Mouse (Mus musculus): ENCODE results near the gene Uhrf1. TPM values are rescaled to one million over a fixed set of nuclear protein-coding genes. Genes with fewer than 3 reads are reported as not detected.
A peak's percentile ranks its signal among the peaks of the same experiment; 100 is the strongest.

Gene Uhrf1
- polyA plus RNA-seq, 2 experiments: 76.0 to 86.2 TPM

DNA sequence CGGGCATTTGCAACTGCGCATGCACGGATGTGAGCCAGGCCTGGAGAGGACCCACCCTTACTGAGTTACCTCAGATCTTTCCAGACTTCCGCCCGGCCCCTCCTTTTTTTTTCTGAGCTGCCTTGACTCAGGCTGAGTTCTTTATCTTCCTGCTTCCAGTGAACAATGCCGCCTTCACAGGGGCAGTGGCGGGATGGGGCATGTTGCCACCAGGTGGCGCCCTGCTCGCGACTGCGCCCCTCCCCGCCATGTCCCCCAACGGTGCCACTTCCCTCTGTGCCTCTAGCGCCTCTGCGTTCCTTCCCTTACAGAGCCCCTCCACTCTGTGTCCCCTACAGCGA is 12.0 kb upstream of the Uhrf1 start:
- H3K4me3 ChIP-seq (ENCODE audit: insufficient read depth in 1 of 2, low read depth in 2 of 2, low read length in 2 of 2): peak overlapping the region; percentile 62 to 76
- WGBS (ENCODE audit: insufficient replicate concordance): under 1% methylated on average over 16 of the region's 16 CpGs
- no peaks in the 10 kb centered on the region for H3K9me3 ChIP-seq (ENCODE audit: control insufficient read depth, low read length)
- H3K36me3 ChIP-seq (replicated peaks; ENCODE audit: control insufficient read depth, insufficient read depth, low read depth): no peaks in the 10 kb centered on the region; the same call in 1 of the 2 replicates
- H3K27me3 ChIP-seq (ENCODE audit: control insufficient read depth, insufficient read depth, low read length): no peaks in the 10 kb centered on the region
- peak overlapping the region; percentile 82 for H3K27ac ChIP-seq
- DNase-seq (ENCODE audit: low read depth in 3 of 3, low spot score in 3 of 3) (peak; percentile 85 to 91 (median 87)), ATAC-seq (ENCODE audit: insufficient read depth) (peak; percentile 80)
- TF ChIP-seq EP300 (IDR thresholded peaks at IDR 0.05; ENCODE audit: low read depth) (0 out of 2 replicates have a peak, but pooled peaks have one; percentile 21), CTCF (IDR thresholded peaks at IDR 0.05; ENCODE audit: low read depth) (peak; percentile 98)
- H3K4me1 ChIP-seq (replicated peaks; ENCODE audit: control insufficient read depth in 2 of 2, insufficient read depth in 2 of 2, low read length in 1 of 2): peaks cover 39 to 50% of the 10 kb centered on the region in 2 experiments
- H3K9ac ChIP-seq (replicated peaks): peak overlapping the region; percentile 45
- peak overlapping the region; percentile 69 for H3K4me2 ChIP-seq (ENCODE audit: low read depth)

DNA sequence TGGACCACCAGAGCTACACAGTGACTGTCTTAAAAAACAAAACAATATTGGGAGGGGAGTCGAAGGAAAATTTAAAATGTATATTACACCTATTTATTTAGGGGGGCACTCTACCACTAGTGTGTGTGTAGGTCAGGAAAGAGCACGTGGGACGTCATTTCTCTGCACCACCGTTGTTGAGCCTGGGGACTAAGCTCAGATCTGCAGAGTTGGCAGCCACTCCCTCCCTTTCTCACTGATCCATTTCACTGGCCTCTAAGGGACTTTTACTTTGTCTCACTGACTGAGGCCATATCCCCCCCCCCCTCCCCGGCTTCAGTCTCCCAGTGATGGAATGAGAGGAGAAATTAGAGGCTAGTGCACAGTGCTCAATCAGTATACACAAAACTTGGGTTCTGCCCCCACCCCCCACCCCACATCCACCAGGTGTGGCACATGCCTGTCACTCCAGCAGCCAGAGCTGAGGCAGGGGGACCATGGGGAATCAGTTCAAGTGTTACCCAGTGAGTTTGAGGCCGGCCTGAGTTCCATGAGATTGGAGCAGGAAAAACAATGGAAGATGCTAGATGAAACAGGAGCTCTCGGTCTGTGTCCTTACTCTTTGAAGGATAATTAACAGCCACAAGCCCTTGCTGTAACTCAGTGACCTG is 11.2 kb upstream of the Uhrf1 start:
- H3K9me3 ChIP-seq (ENCODE audit: control insufficient read depth, low read length): no peaks in the 10 kb centered on the region
- 78% methylated on average over 7 of the region's 7 CpGs for WGBS (ENCODE audit: insufficient replicate concordance)
- H3K9ac ChIP-seq (replicated peaks): peak overlapping the region; percentile 41
- ATAC-seq (ENCODE audit: insufficient read depth) (no peak), DNase-seq (ENCODE audit: low read depth in 3 of 3, low spot score in 3 of 3) (no peak)
- H3K4me2 ChIP-seq (ENCODE audit: low read depth): peak overlapping the region; percentile 69
- H3K27me3 ChIP-seq (ENCODE audit: control insufficient read depth, insufficient read depth, low read length): no peaks in the 10 kb centered on the region
- H3K36me3 ChIP-seq (replicated peaks; ENCODE audit: control insufficient read depth, insufficient read depth, low read depth): no peaks in the 10 kb centered on the region
- TF ChIP-seq EP300 (IDR thresholded peaks at IDR 0.05; ENCODE audit: low read depth): no peak
- no peak for TF ChIP-seq CTCF (IDR thresholded peaks at IDR 0.05; ENCODE audit: low read depth)
- peaks cover 37 to 43% of the 10 kb centered on the region in 2 experiments for H3K4me1 ChIP-seq (replicated peaks; ENCODE audit: control insufficient read depth in 2 of 2, insufficient read depth in 2 of 2, low read length in 1 of 2)
- peak overlapping the region; percentile 72 for H3K27ac ChIP-seq
- no peak overlapping the region for H3K4me3 ChIP-seq (ENCODE audit: insufficient read depth in 1 of 2, low read depth in 2 of 2, low read length in 2 of 2)

DNA sequence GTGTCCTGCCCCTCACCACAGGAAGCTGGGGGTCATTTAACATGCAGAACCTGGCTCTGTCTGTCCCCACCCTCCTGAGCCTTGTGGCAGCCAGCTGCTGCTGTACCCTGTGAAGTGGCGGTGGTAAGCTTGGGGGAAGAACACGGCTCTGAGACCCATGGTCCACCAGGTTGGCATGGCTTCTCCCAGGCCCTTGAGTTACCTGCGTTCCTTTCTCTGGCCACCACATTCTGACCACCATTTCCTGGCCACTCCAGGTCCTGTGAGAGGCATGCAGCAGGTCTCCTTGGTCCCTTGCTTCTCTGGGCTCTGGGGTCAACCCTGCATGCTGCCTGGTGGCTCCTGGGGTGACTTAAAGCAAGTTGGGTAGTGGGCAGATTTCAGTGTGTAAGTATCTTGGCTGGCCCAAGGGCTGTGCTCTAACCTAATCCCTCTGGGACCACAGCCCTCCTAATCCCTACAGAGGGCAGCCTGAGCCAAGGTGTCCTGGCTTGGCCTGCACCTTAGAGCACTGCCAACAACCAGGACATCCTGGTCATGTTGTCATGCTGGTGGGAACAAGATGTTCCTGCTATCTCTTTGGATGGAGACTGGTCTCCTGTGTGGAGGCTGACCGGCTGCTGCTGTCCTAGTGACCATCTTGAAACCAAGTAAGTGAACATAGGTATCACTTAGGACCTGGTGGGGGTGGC is 10.4 kb upstream of the Uhrf1 start, which contains the start of gene Plin3:
Gene Plin3 (minus strand): TSS at position 343 of the 692 bp plus-strand sequence.
- H3K36me3 ChIP-seq (replicated peaks; ENCODE audit: control insufficient read depth, insufficient read depth, low read depth): no peaks in the 10 kb centered on the region
- no peak within 1 kb of the TSS; the same call in 1 of the 2 replicates for H3K27ac ChIP-seq
- peak within 1 kb of the TSS; percentile 69 for H3K4me2 ChIP-seq (ENCODE audit: low read depth)
- H3K4me1 ChIP-seq (replicated peaks; ENCODE audit: control insufficient read depth in 2 of 2, insufficient read depth in 2 of 2, low read length in 1 of 2): peaks cover 30 to 38% of the 10 kb centered on the region in 2 experiments
- ATAC-seq (ENCODE audit: insufficient read depth): no peak
- 74% methylated on average over 4 of the region's 4 CpGs for WGBS (ENCODE audit: insufficient replicate concordance)
- no peak within 1 kb of the TSS for H3K4me3 ChIP-seq (ENCODE audit: insufficient read depth in 1 of 2, low read depth in 2 of 2, low read length in 2 of 2)
- DNase-seq (ENCODE audit: low read depth in 3 of 3, low spot score in 3 of 3): no peak
- H3K9ac ChIP-seq (replicated peaks): peak within 1 kb of the TSS; percentile 41
- H3K27me3 ChIP-seq (ENCODE audit: control insufficient read depth, insufficient read depth, low read length): no peaks in the 10 kb centered on the region; the same call in 1 of the 2 replicates
- no peaks in the 10 kb centered on the region for H3K9me3 ChIP-seq (ENCODE audit: control insufficient read depth, low read length)
- TF ChIP-seq CTCF (IDR thresholded peaks at IDR 0.05; ENCODE audit: low read depth): no peak
- TF ChIP-seq EP300 (IDR thresholded peaks at IDR 0.05; ENCODE audit: low read depth): no peak

DNA sequence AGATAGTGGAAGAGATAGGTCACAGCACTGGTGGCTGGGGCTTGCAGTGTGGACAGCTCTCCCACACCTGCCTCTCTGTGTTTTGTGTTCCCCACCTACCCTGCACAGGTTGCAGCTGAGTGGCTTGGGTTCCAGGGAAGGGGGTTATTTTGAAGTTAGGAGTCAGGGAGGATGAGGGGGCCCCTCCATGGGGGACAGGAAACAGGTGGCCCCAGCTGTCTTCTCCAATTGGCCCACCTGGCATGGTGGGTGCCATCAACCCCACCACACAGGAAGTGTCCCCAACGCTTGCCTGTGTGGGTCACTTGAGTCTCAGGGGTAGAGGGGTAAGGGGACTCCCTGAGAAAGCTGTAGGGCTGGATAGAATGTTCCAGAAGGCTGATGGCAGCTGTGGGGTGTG is 9.8 kb upstream of the Uhrf1 start:
- no peak overlapping the region for H3K4me3 ChIP-seq (ENCODE audit: insufficient read depth in 1 of 2, low read depth in 2 of 2, low read length in 2 of 2)
- no peak overlapping the region for H3K4me2 ChIP-seq (ENCODE audit: low read depth)
- H3K4me1 ChIP-seq (replicated peaks; ENCODE audit: control insufficient read depth in 2 of 2, insufficient read depth in 2 of 2, low read length in 1 of 2): peaks cover 25 to 32% of the 10 kb centered on the region in 2 experiments
- DNase-seq (ENCODE audit: low read depth in 3 of 3, low spot score in 3 of 3) (no peak), ATAC-seq (ENCODE audit: insufficient read depth) (no peak)
- H3K36me3 ChIP-seq (replicated peaks; ENCODE audit: control insufficient read depth, insufficient read depth, low read depth): no peaks in the 10 kb centered on the region
- no peak overlapping the region for H3K27ac ChIP-seq
- H3K27me3 ChIP-seq (ENCODE audit: control insufficient read depth, insufficient read depth, low read length): no peaks in the 10 kb centered on the region; the same call in 1 of the 2 replicates
- H3K9ac ChIP-seq (replicated peaks): no peak overlapping the region
- WGBS (ENCODE audit: insufficient replicate concordance): 15% methylated on average over 1 of the region's 1 CpGs
- H3K9me3 ChIP-seq (ENCODE audit: control insufficient read depth, low read length): no peaks in the 10 kb centered on the region
- no peak for TF ChIP-seq CTCF (IDR thresholded peaks at IDR 0.05; ENCODE audit: low read depth)
- TF ChIP-seq EP300 (IDR thresholded peaks at IDR 0.05; ENCODE audit: low read depth): no peak

DNA sequence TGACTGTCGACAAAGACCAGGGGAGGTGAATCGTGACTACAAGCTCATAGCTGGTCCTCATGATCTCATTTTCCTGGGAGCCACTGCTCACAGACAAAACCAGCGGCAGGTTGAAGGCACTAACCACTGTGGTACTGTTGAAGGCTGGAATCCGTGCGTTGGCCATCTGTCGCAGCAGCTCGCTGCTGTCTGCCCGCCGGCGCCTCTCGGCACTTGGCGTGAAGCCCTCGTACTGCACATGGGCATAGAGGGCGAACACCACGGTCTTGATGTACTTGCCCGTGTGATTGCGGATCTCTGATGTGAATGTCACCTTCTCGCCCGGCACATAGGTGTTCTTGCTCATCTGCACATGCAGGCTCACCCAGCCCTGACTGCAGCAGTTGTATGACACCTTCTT is 8.9 kb upstream of the Uhrf1 start:
- no peak overlapping the region for H3K4me2 ChIP-seq (ENCODE audit: low read depth)
- H3K27ac ChIP-seq: no peak overlapping the region
- H3K36me3 ChIP-seq (replicated peaks; ENCODE audit: control insufficient read depth, insufficient read depth, low read depth): no peaks in the 10 kb centered on the region
- peaks cover 15 to 23% of the 10 kb centered on the region in 2 experiments for H3K4me1 ChIP-seq (replicated peaks; ENCODE audit: control insufficient read depth in 2 of 2, insufficient read depth in 2 of 2, low read length in 1 of 2)
- TF ChIP-seq EP300 (IDR thresholded peaks at IDR 0.05; ENCODE audit: low read depth) (no peak), CTCF (IDR thresholded peaks at IDR 0.05; ENCODE audit: low read depth) (no peak)
- H3K9ac ChIP-seq (replicated peaks): no peak overlapping the region
- H3K4me3 ChIP-seq (ENCODE audit: insufficient read depth in 1 of 2, low read depth in 2 of 2, low read length in 2 of 2): no peak overlapping the region
- H3K9me3 ChIP-seq (ENCODE audit: control insufficient read depth, low read length): no peaks in the 10 kb centered on the region
- DNase-seq (ENCODE audit: low read depth in 3 of 3, low spot score in 3 of 3): no peak
- no peaks in the 10 kb centered on the region; the same call in 1 of the 2 replicates for H3K27me3 ChIP-seq (ENCODE audit: control insufficient read depth, insufficient read depth, low read length)
- WGBS (ENCODE audit: insufficient replicate concordance): 84% methylated on average over 19 of the region's 19 CpGs
- no peak for ATAC-seq (ENCODE audit: insufficient read depth)

Measured in liver, embryonic 14.5 days (tissue).